Mouse (Mus musculus) erythroblast, embryonic 14.5 days (primary cell): ENCODE results near the gene Myocd. TPM values are rescaled to one million over a fixed set of nuclear protein-coding genes. Genes with fewer than 3 reads are reported as not detected.

ENCODE experiments used
- H3K27me3 ChIP-seq: 2 replicates; pipeline ENCODE4 v1.6.1; 2012; ENCODE audit warnings: inconsistent platforms; ENCODE audit not compliant: control insufficient read depth
- H3K36me3 ChIP-seq: 2 replicates; pipeline ENCODE4 v1.6.1; 2012; ENCODE audit warnings: mild to moderate bottlenecking, inconsistent platforms; ENCODE audit not compliant: control insufficient read depth
- H3K4me1 ChIP-seq: 2 replicates; pipeline ENCODE4 v1.6.1; 2012; ENCODE audit warnings: inconsistent platforms; ENCODE audit not compliant: control insufficient read depth
- H3K4me3 ChIP-seq: replicated peaks from 2 replicates; pipeline ENCODE3; 2012; ENCODE audit warnings: moderate library complexity, mild to moderate bottlenecking, inconsistent platforms
- H3K9me3 ChIP-seq: 2 replicates; pipeline ENCODE4 v1.6.1; 2012; ENCODE audit warnings: low read length, inconsistent platforms, mixed read lengths; ENCODE audit not compliant: control insufficient read depth
- GATA1 ChIP-seq: IDR thresholded peaks from 2 replicates; pipeline ENCODE4 v1.6.1; 2012; ENCODE audit warnings: low read length, inconsistent platforms, mixed read lengths
- TAL1 ChIP-seq: IDR thresholded peaks from 3 replicates; pipeline ENCODE4 v1.6.1; 2012; ENCODE audit warnings: low read length, inconsistent platforms, mixed read lengths
- polyA plus RNA-seq: library from polyadenylated mRNA; stranded (reverse); fragments of >175 nt; gene quantifications from 2 replicates; pipeline ENCODE4 v1.2.3, GENCODE M21; 2012

Gene Myocd
- polyA plus RNA-seq: not detected in 2 replicates

GRCm38 (mm10) chr11:65269851-65270473 is at the start of gene Myocd:
Gene Myocd, minus strand, starts transcription at chr11:65269989.
- H3K4me1 ChIP-seq: no peaks in the 10 kb centered on the region
- H3K4me3 ChIP-seq: no peak within 1 kb of the TSS
- H3K9me3 ChIP-seq: no peaks in the 10 kb centered on the region
- no peak for TF ChIP-seq TAL1
- no peak for TF ChIP-seq GATA1
- H3K36me3 ChIP-seq: no peaks in the 10 kb centered on the region
- H3K27me3 ChIP-seq: peaks cover 26% of the 10 kb centered on the region

GRCm38 (mm10) chr11:65303824-65304223 is 34.0 kb upstream of the Myocd start:
- Histone ChIP-seq H3K9me3 (no peaks in the 10 kb centered on the region), H3K4me1 (no peaks in the 10 kb centered on the region), H3K4me3 (no peak overlapping the region), H3K27me3 (no peaks in the 10 kb centered on the region), H3K36me3 (no peaks in the 10 kb centered on the region)
- TF ChIP-seq GATA1: no peak
- no peak for TF ChIP-seq TAL1

GRCm38 (mm10) chr11:65294128-65294833 is 24.5 kb upstream of the Myocd start:
- H3K4me3 ChIP-seq: no peak overlapping the region
- TF ChIP-seq TAL1: no peak
- no peak for TF ChIP-seq GATA1
- H3K36me3 ChIP-seq: no peaks in the 10 kb centered on the region
- no peaks in the 10 kb centered on the region; the same call in 1 of the 2 replicates for H3K27me3 ChIP-seq
- H3K9me3 ChIP-seq: no peaks in the 10 kb centered on the region
- H3K4me1 ChIP-seq: no peaks in the 10 kb centered on the region

- no peak for TF ChIP-seq GATA1
- no peak for TF ChIP-seq TAL1
- Histone ChIP-seq H3K36me3 (no peaks in the 10 kb centered on the region), H3K27me3 (no peaks in the 10 kb centered on the region; the same call in 1 of the 2 replicates), H3K9me3 (no peaks in the 10 kb centered on the region), H3K4me3 (no peak overlapping the region), H3K4me1 (no peaks in the 10 kb centered on the region)
These were observed 23.2 kb upstream of the Myocd start for GRCm38 (mm10) chr11:65292994-65293393.

GRCm38 (mm10) chr11:65287706-65288105 is 17.9 kb upstream of the Myocd start:
- TF ChIP-seq GATA1: no peak
- no peak for TF ChIP-seq TAL1
- no peaks in the 10 kb centered on the region for H3K9me3 ChIP-seq
- no peaks in the 10 kb centered on the region for H3K4me1 ChIP-seq
- H3K36me3 ChIP-seq: no peaks in the 10 kb centered on the region
- no peaks in the 10 kb centered on the region for H3K27me3 ChIP-seq
- no peak overlapping the region for H3K4me3 ChIP-seq

GRCm38 (mm10) chr11:65286211-65286610 is 16.4 kb upstream of the Myocd start:
- Histone ChIP-seq H3K36me3 (no peaks in the 10 kb centered on the region), H3K27me3 (no peaks in the 10 kb centered on the region), H3K4me3 (no peak overlapping the region), H3K4me1 (no peaks in the 10 kb centered on the region), H3K9me3 (no peaks in the 10 kb centered on the region)
- no peak for TF ChIP-seq GATA1
- no peak for TF ChIP-seq TAL1

GRCm38 (mm10) chr11:65275441-65275840 is 5.7 kb upstream of the Myocd start:
- TF ChIP-seq GATA1 (no peak), TAL1 (no peak)
- no peaks in the 10 kb centered on the region for H3K4me1 ChIP-seq
- no peaks in the 10 kb centered on the region for H3K9me3 ChIP-seq
- peaks cover 8% of the 10 kb centered on the region for H3K27me3 ChIP-seq
- no peaks in the 10 kb centered on the region for H3K36me3 ChIP-seq
- H3K4me3 ChIP-seq: no peak overlapping the region

GRCm38 (mm10) chr11:65271000-65271399 is 1.2 kb upstream of the Myocd start:
- Histone ChIP-seq H3K9me3 (no peaks in the 10 kb centered on the region), H3K36me3 (no peaks in the 10 kb centered on the region), H3K27me3 (peaks cover 26% of the 10 kb centered on the region), H3K4me1 (no peaks in the 10 kb centered on the region), H3K4me3 (no peak overlapping the region)
- TF ChIP-seq GATA1 (no peak), TAL1 (no peak)

GRCm38 (mm10) chr11:65268310-65268709 is 1.5 kb downstream of the Myocd start:
- Histone ChIP-seq H3K36me3 (no peaks in the 10 kb centered on the region), H3K4me3 (no peak overlapping the region), H3K4me1 (no peaks in the 10 kb centered on the region), H3K9me3 (no peaks in the 10 kb centered on the region), H3K27me3 (peaks cover 26% of the 10 kb centered on the region)
- TF ChIP-seq GATA1 (no peak), TAL1 (no peak)

GRCm38 (mm10) chr11:65263466-65263865 is 6.3 kb downstream of the Myocd start:
- Histone ChIP-seq H3K4me3 (no peak overlapping the region), H3K9me3 (no peaks in the 10 kb centered on the region), H3K27me3 (no peaks in the 10 kb centered on the region; the same call in 1 of the 2 replicates), H3K36me3 (no peaks in the 10 kb centered on the region), H3K4me1 (no peaks in the 10 kb centered on the region)
- no peak for TF ChIP-seq GATA1
- TF ChIP-seq TAL1: no peak
